Comparison of ENCODE assay signal across 9 mouse cellular contexts in the genomic region with DNA sequence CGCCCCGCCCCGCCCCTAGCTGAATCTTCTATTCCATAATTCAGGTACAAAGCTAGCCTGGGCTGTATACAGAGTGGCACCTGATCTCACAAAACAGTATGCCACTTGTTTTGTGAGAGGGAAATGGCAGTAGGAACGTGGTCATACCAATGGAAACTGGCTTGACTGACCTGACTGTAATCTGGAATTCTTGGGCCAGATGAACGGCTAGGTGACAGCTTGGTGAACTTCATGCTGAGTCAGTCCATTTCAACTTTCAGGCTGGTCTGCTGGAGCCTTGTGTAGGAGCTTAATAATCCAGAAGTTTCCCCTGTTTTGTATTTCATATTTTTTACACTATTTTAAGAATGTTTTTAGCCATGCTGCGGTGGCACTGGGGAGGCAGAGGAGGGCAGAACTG. TPM values are rescaled to one million over a fixed set of nuclear protein-coding genes. Genes with fewer than 3 reads are reported as not detected.
DNase-seq lines count a peak whose midpoint lies in the region; ATAC-seq and TF ChIP-seq lines count a peak whose summit lies in the region.
"Had no signal": no experiment of that assay in that cellular context is flagged by ENCODE, and none has a peak within 500 bp of the region (broad histone marks: within the 10 kb centered on the region; RNA-seq: fewer than 3 reads in every experiment).

No protein-coding gene starts in this region.

- TF ChIP-seq POLR2A in liver, adult 2 months (IDR thresholded peaks at IDR 0.05; ENCODE audit: extremely low read depth, insufficient read depth, low read length) = no peak

- TF ChIP-seq CTCF in liver, adult 2 months (IDR thresholded peaks at IDR 0.05; ENCODE audit: low read depth, low read length) = no peak

- peak overlapping the region; percentile 67 for H3K4me2 ChIP-seq in embryonic facial prominence, embryonic 13.5 days
- H3K4me2 ChIP-seq in hindbrain, embryonic 16.5 days (ENCODE audit: low read length) = peak overlapping the region; percentile 81
- H3K4me2 ChIP-seq in midbrain, embryonic 12.5 days (replicated peaks) = peak overlapping the region; percentile 73

- WGBS in liver, adult 2 months = 40% methylated on average over 6 of the region's 6 CpGs
- 77% methylated on average over 6 of the region's 6 CpGs for WGBS in embryonic facial prominence, embryonic 13.5 days
- WGBS in hindbrain, embryonic 16.5 days = 71% methylated on average over 6 of the region's 6 CpGs
- WGBS in midbrain, embryonic 12.5 days = 75% methylated on average over 6 of the region's 6 CpGs

- no peak overlapping the region for H3K4me3 ChIP-seq in liver, adult 2 months (ENCODE audit: insufficient read depth, low read depth, low read length)
- H3K4me3 ChIP-seq in embryonic facial prominence, embryonic 13.5 days = peak overlapping the region; percentile 70; the same call in 1 of the 2 replicates
- no peak overlapping the region for H3K4me3 ChIP-seq in hindbrain, embryonic 16.5 days (ENCODE audit: low read length)
- peak overlapping the region; percentile 61; the same call in 1 of the 2 replicates for H3K4me3 ChIP-seq in midbrain, embryonic 12.5 days

- no peaks in the 10 kb centered on the region for H3K27me3 ChIP-seq in liver, adult 2 months (ENCODE audit: control insufficient read depth, insufficient read depth, low read length)
- no peaks in the 10 kb centered on the region for H3K27me3 ChIP-seq in embryonic facial prominence, embryonic 13.5 days
- H3K27me3 ChIP-seq in hindbrain, embryonic 16.5 days (replicated peaks; ENCODE audit: control insufficient read depth, insufficient read depth, low read length) = no peaks in the 10 kb centered on the region
- no peaks in the 10 kb centered on the region for H3K27me3 ChIP-seq in midbrain, embryonic 12.5 days

- DNase-seq in liver, adult 2 months (ENCODE audit: extremely low read depth, low read depth, low spot score) = peak; percentile 67
- no peak for DNase-seq in liver
- DNase-seq in layer of hippocampus, postnatal 25 days (ENCODE audit: extremely low spot score in 1 of 2, low spot score in 1 of 2) = no peak
- DNase-seq in kidney, adult 8-10 months = no peak
- DNase-seq in layer of hippocampus, postnatal 10 days (ENCODE audit: low spot score in 2 of 2) = no peak

- peak overlapping the region; percentile 39; the same call in 1 of the 2 replicates for H3K9ac ChIP-seq in liver, adult 2 months (ENCODE audit: low read depth, low read length)
- no peak overlapping the region for H3K9ac ChIP-seq in embryonic facial prominence, embryonic 13.5 days
- no peak overlapping the region for H3K9ac ChIP-seq in hindbrain, embryonic 16.5 days (ENCODE audit: low read depth, low read length)
- no peak overlapping the region for H3K9ac ChIP-seq in midbrain, embryonic 12.5 days (replicated peaks)

- H3K4me1 ChIP-seq in liver, adult 2 months (ENCODE audit: control insufficient read depth, insufficient read depth, low read length) = no peaks in the 10 kb centered on the region; the same call in 1 of the 2 replicates
- peaks cover 18% of the 10 kb centered on the region for H3K4me1 ChIP-seq in embryonic facial prominence, embryonic 13.5 days
- H3K4me1 ChIP-seq in hindbrain, embryonic 16.5 days (ENCODE audit: control insufficient read depth, insufficient read depth, low read depth, low read length) = peaks cover 20% of the 10 kb centered on the region
- peaks cover 18% of the 10 kb centered on the region for H3K4me1 ChIP-seq in midbrain, embryonic 12.5 days

- no peak for ATAC-seq in embryonic facial prominence, embryonic 13.5 days (ENCODE audit: insufficient number of reproducible peaks, insufficient read depth, low FRiP score, low TSS enrichment, low read depth)
- no peak for ATAC-seq in hindbrain, embryonic 16.5 days
- no peak for ATAC-seq in midbrain, embryonic 12.5 days (ENCODE audit: low FRiP score, low read depth)

- H3K79me2 ChIP-seq in liver, adult 2 months (ENCODE audit: control insufficient read depth, insufficient read depth, low read length) = no peaks in the 10 kb centered on the region

- H3K36me3 ChIP-seq in liver, adult 2 months (ENCODE audit: control insufficient read depth, insufficient read depth, low read length) = no peaks in the 10 kb centered on the region; the same call in 1 of the 2 replicates
- no peaks in the 10 kb centered on the region for H3K36me3 ChIP-seq in embryonic facial prominence, embryonic 13.5 days
- no peaks in the 10 kb centered on the region for H3K36me3 ChIP-seq in hindbrain, embryonic 16.5 days (ENCODE audit: control insufficient read depth, insufficient read depth, low read length)
- H3K36me3 ChIP-seq in midbrain, embryonic 12.5 days = no peaks in the 10 kb centered on the region

- no peaks in the 10 kb centered on the region for H3K9me3 ChIP-seq in embryonic facial prominence, embryonic 13.5 days
- H3K9me3 ChIP-seq in hindbrain, embryonic 16.5 days (ENCODE audit: control insufficient read depth, low read length) = no peaks in the 10 kb centered on the region
- no peaks in the 10 kb centered on the region for H3K9me3 ChIP-seq in midbrain, embryonic 12.5 days

- H3K27ac ChIP-seq in liver, adult 2 months (replicated peaks; ENCODE audit: insufficient read depth, low read depth, low read length) = peak overlapping the region; percentile 70
- no peak overlapping the region for H3K27ac ChIP-seq in embryonic facial prominence, embryonic 13.5 days
- H3K27ac ChIP-seq in hindbrain, embryonic 16.5 days (ENCODE audit: low read depth, low read length) = no peak overlapping the region
- no peak overlapping the region for H3K27ac ChIP-seq in midbrain, embryonic 12.5 days (replicated peaks)

RNA-seq across cellular contexts. Expression of gene Fdxr, which starts 1.3 kb away (rescaled TPM):
- 13.7 and 15.8 TPM in 2 replicates for total RNA-seq in liver, adult 2 months (2014; rRNA removed)
- polyA plus RNA-seq in liver, adult 2 months (2012; rRNA removed) = 28.3 and 28.4 TPM in 2 replicates
- polyA plus RNA-seq in embryonic facial prominence, embryonic 13.5 days (2015; fragmentation: Nextera tagmentation; extraction: Ambion mirVana) = 14.5 and 15.3 TPM in 2 replicates
- 21.2 and 22.5 TPM in 2 replicates for polyA plus RNA-seq in hindbrain, embryonic 16.5 days (2015; fragmentation: Nextera tagmentation; extraction: Ambion mirVana)
- polyA plus RNA-seq in midbrain, embryonic 12.5 days (2016; fragmentation: Nextera tagmentation; extraction: Ambion mirVana) = 15.9 and 18.4 TPM in 2 replicates
- total RNA-seq in layer of hippocampus, postnatal 25 days (2021) = 10 to 100 TPM; 18.6 to 21.2 TPM
- total RNA-seq in layer of hippocampus, postnatal 10 days (2021) = 10 to 100 TPM; 22.5 to 23.0 TPM

RNA-seq across cellular contexts. Expression of gene Grin2c, which starts 11.1 kb away (rescaled TPM):
- total RNA-seq in liver, adult 2 months (2014; rRNA removed) = under 0.01 TPM in 1 of 2 replicates, not detected in the other
- 0.05 and 0.07 TPM in 2 replicates for polyA plus RNA-seq in liver, adult 2 months (2012; rRNA removed)
- polyA plus RNA-seq in embryonic facial prominence, embryonic 13.5 days (2015; fragmentation: Nextera tagmentation; extraction: Ambion mirVana) = not detected in 2 replicates
- 0.60 and 0.72 TPM in 2 replicates for polyA plus RNA-seq in hindbrain, embryonic 16.5 days (2015; fragmentation: Nextera tagmentation; extraction: Ambion mirVana)
- 0.06 and 0.17 TPM in 2 replicates for polyA plus RNA-seq in midbrain, embryonic 12.5 days (2016; fragmentation: Nextera tagmentation; extraction: Ambion mirVana)
- 10 to 100 TPM; 47.3 to 47.4 TPM for total RNA-seq in layer of hippocampus, postnatal 25 days (2021)
- 10 to 100 TPM; 28.6 to 31.9 TPM for total RNA-seq in layer of hippocampus, postnatal 10 days (2021)
- total RNA-seq: monocyte, adult 5-6 weeks had no signal

RNA-seq across cellular contexts. Expression of gene Fads6, which starts 19.3 kb away (rescaled TPM):
- 56.1 and 78.8 TPM in 2 replicates for total RNA-seq in liver, adult 2 months (2014; rRNA removed)
- 55.3 and 66.0 TPM in 2 replicates for polyA plus RNA-seq in liver, adult 2 months (2012; rRNA removed)
- polyA plus RNA-seq in embryonic facial prominence, embryonic 13.5 days (2015; fragmentation: Nextera tagmentation; extraction: Ambion mirVana) = 0.31 and 0.43 TPM in 2 replicates
- 1.4 and 2.0 TPM in 2 replicates for polyA plus RNA-seq in hindbrain, embryonic 16.5 days (2015; fragmentation: Nextera tagmentation; extraction: Ambion mirVana)
- 0.11 and 0.18 TPM in 2 replicates for polyA plus RNA-seq in midbrain, embryonic 12.5 days (2016; fragmentation: Nextera tagmentation; extraction: Ambion mirVana)
- total RNA-seq in layer of hippocampus, postnatal 25 days (2021) = 10 to 100 TPM; 11.2 to 12.1 TPM
- 1 to 10 TPM; 7.6 to 8.1 TPM for total RNA-seq in layer of hippocampus, postnatal 10 days (2021)

RNA-seq across cellular contexts. Expression of gene Otop2, which starts 28.8 kb away (rescaled TPM):
- total RNA-seq in liver, adult 2 months (2014; rRNA removed) = not detected in 2 replicates
- polyA plus RNA-seq in liver, adult 2 months (2012; rRNA removed) = not detected in 2 replicates
- polyA plus RNA-seq in embryonic facial prominence, embryonic 13.5 days (2015; fragmentation: Nextera tagmentation; extraction: Ambion mirVana) = 0.20 TPM in 1 of 2 replicates, not detected in the other
- polyA plus RNA-seq in hindbrain, embryonic 16.5 days (2015; fragmentation: Nextera tagmentation; extraction: Ambion mirVana) = 0.06 and 0.18 TPM in 2 replicates
- not detected in 2 replicates for polyA plus RNA-seq in midbrain, embryonic 12.5 days (2016; fragmentation: Nextera tagmentation; extraction: Ambion mirVana)
- total RNA-seq in layer of hippocampus, postnatal 25 days (2021) = under 1 TPM in 1 of 2 experiments, not detected in 1; 0.15 TPM
- not detected for total RNA-seq in layer of hippocampus, postnatal 10 days (2021)
- total RNA-seq: monocyte, adult 5-6 weeks had no signal

RNA-seq across cellular contexts. Expression of gene Ush1g, which starts 43.7 kb away (rescaled TPM):
- total RNA-seq in liver, adult 2 months (2014; rRNA removed) = 0.20 and 0.28 TPM in 2 replicates
- 0.26 and 0.50 TPM in 2 replicates for polyA plus RNA-seq in liver, adult 2 months (2012; rRNA removed)
- polyA plus RNA-seq in embryonic facial prominence, embryonic 13.5 days (2015; fragmentation: Nextera tagmentation; extraction: Ambion mirVana) = not detected in 2 replicates
- 0.16 and 0.25 TPM in 2 replicates for polyA plus RNA-seq in hindbrain, embryonic 16.5 days (2015; fragmentation: Nextera tagmentation; extraction: Ambion mirVana)
- polyA plus RNA-seq in midbrain, embryonic 12.5 days (2016; fragmentation: Nextera tagmentation; extraction: Ambion mirVana) = 0.05 TPM in 1 of 2 replicates, not detected in the other
- under 1 TPM; 0.31 to 0.59 TPM for total RNA-seq in layer of hippocampus, postnatal 25 days (2021)
- under 1 TPM; 0.14 to 0.16 TPM for total RNA-seq in layer of hippocampus, postnatal 10 days (2021)
- total RNA-seq: monocyte, adult 5-6 weeks had no signal

Comparison
In these comparisons a context has a peak if more than half of its experiments do, and no peak if none do; other contexts are left out.
1. H3K4me3 ChIP-seq: peak in embryonic facial prominence, embryonic 13.5 days (single experiment) and midbrain, embryonic 12.5 days (single experiment); none in liver, adult 2 months (single experiment) and hindbrain, embryonic 16.5 days (single experiment).
2. RNA of gene Fads6, which starts 19.3 kb away (polyA plus RNA-seq): 55.3 to 66.0 TPM in liver, adult 2 months; 1.4 to 2.0 TPM in hindbrain, embryonic 16.5 days, 0.31 to 0.43 TPM in embryonic facial prominence, embryonic 13.5 days and 0.11 to 0.18 TPM in midbrain, embryonic 12.5 days; every median in the first group is over 10 times any median in the second.
3. Peak in every context shown above with its lines, with median percentiles within 50 percentile points of each other: H3K4me2 ChIP-seq.